Mouse (Mus musculus) thymus, adult 2 months (tissue): ENCODE results near the gene Gsap. TPM values are rescaled to one million over a fixed set of nuclear protein-coding genes. Genes with fewer than 3 reads are reported as not detected.

Experiments
- DNase-seq: peaks from one replicate; pipeline ENCODE4 v3.0.0; 2021
- H3K27ac ChIP-seq: fragments of 200-500 bp; 2 replicates; pipeline ENCODE4 v1.5.1; 2012; ENCODE audit warnings: low read length, control low read depth; ENCODE audit not compliant: control insufficient read depth, insufficient read depth
- H3K27me3 ChIP-seq: fragments of 200-500 bp; 2 replicates; pipeline ENCODE4 v1.6.1; 2012; ENCODE audit warnings: mild to moderate bottlenecking, low read length, moderate library complexity, mixed read lengths; ENCODE audit not compliant: control insufficient read depth, insufficient read depth
- H3K36me3 ChIP-seq: fragments of 200-500 bp; 2 replicates; pipeline ENCODE4 v1.6.1; 2012; ENCODE audit warnings: mild to moderate bottlenecking, low read length, moderate library complexity; ENCODE audit not compliant: control insufficient read depth, insufficient read depth
- H3K4me1 ChIP-seq: fragments of 200-500 bp; replicated peaks from 2 replicates; pipeline ENCODE4 v1.6.1; 2012; ENCODE audit warnings: low read length; ENCODE audit not compliant: control insufficient read depth, insufficient read depth
- H3K4me3 ChIP-seq: fragments of 200-500 bp; 2 replicates; pipeline ENCODE4 v1.5.1; 2012; ENCODE audit warnings: mild to moderate bottlenecking, low read length, control low read depth, moderate library complexity; ENCODE audit not compliant: control insufficient read depth, insufficient read depth
- CTCF ChIP-seq: fragments of 200-500 bp; IDR thresholded peaks from 2 replicates; pipeline ENCODE4 v1.5.1; 2012; ENCODE audit warnings: mild to moderate bottlenecking, control low read depth, low read length, moderate library complexity, borderline replicate concordance; ENCODE audit not compliant: control insufficient read depth, poor library complexity, insufficient read depth; ENCODE audit errors: extremely low read depth
- POLR2A ChIP-seq: fragments of 200-500 bp; IDR thresholded peaks from 2 replicates; pipeline ENCODE4 v1.6.1; 2012; ENCODE audit warnings: mild to moderate bottlenecking, low read length, control low read depth, moderate library complexity; ENCODE audit not compliant: control insufficient read depth, poor library complexity, insufficient read depth; ENCODE audit errors: extremely low read depth
- WGBS: fragments of 180-500 bp; shearing (Covaris S2); methylation state at CpG from one replicate; pipeline ENCODE4 v1.1.7; 2018; 5-methylcytosine and 5-hydroxymethylcytosine counted together
- polyA plus RNA-seq: library from polyadenylated mRNA; depleted of rRNA; stranded (reverse); fragments of >200 nt; gene quantifications from 2 replicates; pipeline ENCODE4 v1.2.3, GENCODE M21; 2012

The Gsap gene
- polyA plus RNA-seq, 1 experiment: 4.3 TPM

DNA sequence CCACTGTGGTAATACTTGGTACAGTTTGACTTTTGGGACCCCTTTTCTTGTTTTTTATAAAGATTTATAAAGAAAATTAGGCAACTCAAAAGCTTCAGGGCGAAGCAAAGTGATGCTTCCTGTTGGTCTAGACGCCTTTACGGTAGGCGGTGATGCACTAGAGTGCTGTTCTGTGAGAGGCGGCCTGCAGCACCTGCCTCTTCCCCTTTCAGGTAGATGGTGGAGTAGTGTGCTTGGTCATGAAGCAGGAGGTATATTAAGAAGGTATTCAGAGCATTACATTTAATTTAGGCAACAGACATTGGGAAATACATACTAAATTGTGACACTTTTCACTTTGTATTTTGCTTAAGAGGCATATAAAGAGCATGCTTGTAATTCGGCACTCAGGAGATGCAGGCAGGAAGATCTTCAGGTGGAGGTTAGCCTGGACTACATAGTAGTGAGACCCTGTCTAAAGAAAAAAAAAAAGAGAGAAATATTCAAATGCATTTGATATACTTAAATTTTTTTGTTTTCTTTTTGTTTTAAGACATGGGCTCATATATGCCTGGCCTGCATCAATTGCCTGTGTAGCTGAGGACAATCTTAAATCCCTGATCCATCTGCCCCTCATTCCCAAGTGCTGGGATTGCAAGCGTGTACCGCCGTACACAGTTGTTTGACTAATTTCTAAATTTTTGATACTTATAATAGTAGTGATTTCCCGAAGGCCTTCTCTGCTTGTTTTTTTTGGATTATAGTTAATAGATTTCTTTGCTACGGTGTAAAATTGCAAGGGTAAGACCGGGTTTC lies 68.9 kb downstream of the Gsap start:
- TF ChIP-seq CTCF: no peak
- Histone ChIP-seq H3K4me1 (peaks cover 7% of the 10 kb centered on the region), H3K27me3 (no peaks in the 10 kb centered on the region), H3K27ac (no peak overlapping the region), H3K36me3 (no peaks in the 10 kb centered on the region), H3K4me3 (no peak overlapping the region)
- no peak for DNase-seq
- 43% methylated on average over 12 of the region's 12 CpGs for whole genome bisulfite sequencing

DNA sequence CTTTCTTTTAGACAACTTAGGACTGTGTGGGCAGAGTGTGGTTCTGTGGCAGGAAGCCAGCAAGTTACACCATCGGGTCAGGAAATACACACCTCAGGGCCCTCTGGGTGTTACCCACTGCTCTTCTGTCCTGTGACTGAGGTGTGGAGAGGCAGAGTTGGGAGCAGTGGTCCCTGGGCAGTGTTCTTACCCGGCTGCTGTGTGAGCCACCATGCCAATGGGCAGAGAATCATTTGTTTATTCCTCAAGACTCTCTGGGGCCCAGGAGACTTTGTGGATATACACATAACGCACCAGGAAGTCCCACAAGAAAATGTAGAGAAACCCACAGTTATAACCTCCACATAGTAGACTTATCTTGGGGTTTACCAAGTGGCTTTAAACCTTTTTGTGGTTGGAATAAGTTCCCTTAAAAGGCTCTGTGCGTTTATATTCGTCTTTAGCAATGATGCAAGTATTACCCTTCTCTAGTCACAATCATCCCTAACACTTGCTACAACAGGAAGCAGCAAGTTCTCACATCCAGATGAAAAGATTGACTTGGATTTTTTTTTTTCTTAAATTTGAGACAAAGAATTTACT lies 69.6 kb downstream of the Gsap start:
- WGBS: 8% methylated on average over 5 of the region's 5 CpGs
- Histone ChIP-seq H3K4me3 (no peak overlapping the region), H3K36me3 (no peaks in the 10 kb centered on the region), H3K27me3 (no peaks in the 10 kb centered on the region), H3K27ac (no peak overlapping the region), H3K4me1 (peaks cover 7% of the 10 kb centered on the region)
- peak; percentile 53 for DNase-seq
- TF ChIP-seq POLR2A: no peak
- no peak for TF ChIP-seq CTCF

DNA sequence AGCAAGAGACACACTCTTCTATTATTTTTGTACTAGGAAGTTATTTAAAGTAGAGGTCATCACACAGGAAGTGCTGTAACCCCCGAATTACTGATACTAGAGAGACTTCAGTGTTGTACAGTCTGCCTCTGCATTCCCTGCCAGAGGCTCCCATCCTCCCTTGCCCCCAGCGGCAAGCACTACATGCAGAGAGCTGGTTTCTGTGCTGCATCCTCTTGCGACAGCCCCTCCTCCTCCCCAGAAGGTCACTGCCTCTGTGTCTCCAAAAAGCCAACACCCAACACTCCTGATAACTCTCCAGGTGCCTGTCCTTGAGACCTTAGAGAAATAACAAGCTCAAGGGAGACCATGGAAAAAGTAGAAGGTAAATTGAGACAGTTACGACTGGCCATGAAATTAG lies 71.1 kb downstream of the Gsap start:
- TF ChIP-seq CTCF: no peak
- TF ChIP-seq POLR2A: no peak
- DNase-seq: no peak
- no peaks in the 10 kb centered on the region for H3K36me3 ChIP-seq
- no peaks in the 10 kb centered on the region for H3K27me3 ChIP-seq
- no peak overlapping the region for H3K4me3 ChIP-seq
- H3K4me1 ChIP-seq: peaks cover 7% of the 10 kb centered on the region
- H3K27ac ChIP-seq: no peak overlapping the region
- WGBS: 75% methylated on average over 4 of the region's 4 CpGs

DNA sequence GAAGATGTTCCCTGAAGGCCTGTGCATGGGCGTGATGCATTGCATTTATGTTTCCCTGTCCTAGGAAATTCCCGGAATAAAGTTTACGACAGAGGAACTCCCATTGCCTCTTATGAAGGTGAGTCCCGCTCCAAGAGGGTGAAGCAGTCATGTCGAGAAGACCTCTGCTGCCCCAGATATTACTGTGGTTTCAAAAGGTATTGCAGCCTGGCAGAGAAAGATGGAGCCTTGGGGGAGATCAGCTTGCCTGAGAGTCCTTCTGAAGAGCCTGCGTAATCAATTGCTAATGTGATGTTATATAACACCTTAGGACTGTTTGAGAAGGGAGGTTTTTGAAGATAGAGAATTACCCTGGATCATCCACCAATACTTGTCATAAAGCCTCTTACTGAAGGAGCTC lies 71.8 kb downstream of the Gsap start:
- H3K27ac ChIP-seq: no peak overlapping the region
- no peaks in the 10 kb centered on the region for H3K36me3 ChIP-seq
- peaks cover 7% of the 10 kb centered on the region for H3K4me1 ChIP-seq
- 90% methylated on average over 6 of the region's 6 CpGs for WGBS
- no peak for TF ChIP-seq CTCF
- TF ChIP-seq POLR2A: no peak
- no peaks in the 10 kb centered on the region for H3K27me3 ChIP-seq
- H3K4me3 ChIP-seq: no peak overlapping the region
- peak; percentile 15 for DNase-seq

DNA sequence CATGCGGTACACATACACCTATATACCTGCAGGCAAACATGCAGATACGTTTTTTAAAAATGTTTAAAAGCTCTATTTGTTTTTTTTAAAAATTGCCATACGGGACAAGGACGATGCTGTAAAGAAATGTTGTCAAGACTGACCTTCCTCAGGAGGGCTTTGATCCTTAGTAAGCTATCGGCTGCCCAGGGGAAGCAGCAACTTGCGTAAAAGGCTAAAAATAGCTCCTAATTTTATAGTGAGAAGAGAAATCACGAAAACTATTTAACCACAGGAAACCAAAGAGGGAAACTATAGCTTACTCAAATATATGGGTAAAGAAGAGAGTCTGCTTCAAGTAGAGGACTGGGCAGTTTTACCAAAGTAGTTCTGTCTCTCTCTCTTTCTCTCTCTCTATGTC lies 74.7 kb downstream of the Gsap start:
- 66% methylated on average over 7 of the region's 7 CpGs for WGBS
- no peak overlapping the region for H3K27ac ChIP-seq
- peaks cover 2% of the 10 kb centered on the region for H3K4me1 ChIP-seq
- no peak for DNase-seq
- H3K36me3 ChIP-seq: no peaks in the 10 kb centered on the region
- H3K4me3 ChIP-seq: no peak overlapping the region
- no peaks in the 10 kb centered on the region for H3K27me3 ChIP-seq
- TF ChIP-seq POLR2A (no peak), CTCF (no peak)

DNA sequence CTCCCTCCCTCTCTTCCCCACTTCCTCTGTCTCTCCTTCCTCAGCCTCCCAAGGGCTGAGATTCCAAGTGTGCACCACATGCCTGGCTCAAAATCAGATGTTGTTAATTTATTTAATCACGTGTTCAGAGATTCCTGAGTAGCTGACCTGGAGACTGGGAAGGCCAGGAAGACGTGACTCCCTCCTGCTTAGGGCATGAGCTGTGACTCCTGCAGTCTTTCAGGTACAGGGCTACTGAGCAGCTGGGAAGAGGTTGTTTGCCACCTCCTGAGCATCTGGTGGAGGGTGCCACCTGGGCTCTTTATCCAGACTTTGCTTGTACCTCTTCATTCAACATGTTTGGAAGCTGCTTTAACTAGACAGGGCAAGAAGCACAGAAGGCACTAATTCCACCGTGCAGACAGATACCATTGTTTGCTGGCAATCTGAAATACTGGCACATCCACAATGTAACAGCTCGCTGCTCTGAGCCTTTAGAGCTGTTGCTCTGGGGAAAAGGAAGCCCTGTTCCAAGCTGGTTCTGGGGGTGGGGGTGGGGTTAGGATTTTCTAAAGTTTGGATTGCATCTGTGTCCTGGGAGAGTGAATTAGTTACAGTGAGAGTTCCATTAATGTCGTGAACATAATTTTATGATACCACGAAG lies 75.3 kb downstream of the Gsap start:
- peaks cover 2% of the 10 kb centered on the region for H3K4me1 ChIP-seq
- DNase-seq: no peak
- 85% methylated on average over 6 of the region's 6 CpGs for WGBS
- H3K27me3 ChIP-seq: no peaks in the 10 kb centered on the region
- H3K27ac ChIP-seq: no peak overlapping the region
- no peak overlapping the region for H3K4me3 ChIP-seq
- H3K36me3 ChIP-seq: no peaks in the 10 kb centered on the region
- TF ChIP-seq POLR2A (no peak), CTCF (no peak)
